Mouse (Mus musculus) spleen, adult 2 months (tissue): Measurements from ENCODE around the gene Ccnd3.

Experiments used
- CTCF ChIP-seq: fragments of 200-500 bp; IDR thresholded peaks from 2 replicates; pipeline ENCODE4 v1.5.1; 2011; ENCODE audit warnings: mild to moderate bottlenecking, inconsistent platforms; ENCODE audit not compliant: insufficient read depth, insufficient read length, insufficient replicate concordance; ENCODE audit errors: extremely low read depth
- POLR2A ChIP-seq: fragments of 200-500 bp; IDR thresholded peaks from 2 replicates; pipeline ENCODE4 v1.6.1; 2011; ENCODE audit warnings: low read depth, low read length, inconsistent platforms

DNA sequence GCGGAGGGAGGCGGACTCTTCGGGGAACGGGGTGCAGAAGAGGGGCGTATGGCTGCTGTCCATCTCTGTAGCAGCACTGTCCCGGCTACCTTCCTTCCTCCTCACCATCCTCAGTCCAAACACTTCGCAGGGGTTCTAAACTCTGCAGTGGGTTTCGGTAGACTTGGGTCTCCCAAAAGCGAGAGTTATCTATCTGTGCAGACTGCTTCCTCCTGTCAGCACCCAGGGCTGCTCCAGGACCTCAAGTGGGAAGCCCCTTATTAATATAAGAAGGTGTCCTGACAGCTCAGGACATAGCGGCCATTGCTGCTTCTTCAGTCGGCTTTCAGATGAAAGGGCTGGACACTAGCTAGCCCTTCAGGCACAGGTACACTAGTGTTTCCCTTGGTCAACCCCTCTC, 39.8 kb upstream of the Ccnd3 start:
- no peak for TF ChIP-seq CTCF
- no peak for TF ChIP-seq POLR2A
